Mouse (Mus musculus) CH12.LX (cell line): Measurements from ENCODE around the gene Ulk4. TPM values are rescaled to one million over a fixed set of nuclear protein-coding genes. Genes with fewer than 3 reads are reported as not detected.

Experiments used
- DNase-seq: peaks from one replicate; pipeline ENCODE4 v3.0.0-alpha.2; 2013; ENCODE audit errors: extremely low read depth
- H3K27ac ChIP-seq: 2 replicates; pipeline ENCODE4 v1.5.1; 2012; ENCODE audit warnings: low read depth, mild to moderate bottlenecking, control low read depth, moderate library complexity; ENCODE audit not compliant: insufficient read depth
- H3K27me3 ChIP-seq: replicated peaks from 2 replicates; pipeline ENCODE3; 2012; ENCODE audit warnings: inconsistent platforms
- H3K36me3 ChIP-seq, 2 experiments: replicated peaks in 1 of 2; 2 replicates each; pipeline versions ENCODE3 to v1.6.1; 2012; ENCODE audit warnings: inconsistent platforms in 1 of 2, low read length in 1 of 2, mild to moderate bottlenecking in 1 of 2, mixed read lengths in 1 of 2, moderate library complexity in 1 of 2; ENCODE audit not compliant: control insufficient read depth in 1 of 2, insufficient read depth in 1 of 2
- H3K4me1 ChIP-seq, 2 experiments: 2 replicates each; pipeline ENCODE4 v1.6.1; 2012; ENCODE audit warnings: inconsistent platforms in 1 of 2, moderate library complexity in 1 of 2; ENCODE audit not compliant: insufficient read depth in 2 of 2, control insufficient read depth in 1 of 2
- H3K4me2 ChIP-seq: 2 replicates; pipeline ENCODE4 v1.6.1; 2012; ENCODE audit warnings: low read depth, mild to moderate bottlenecking, control low read depth; ENCODE audit not compliant: poor library complexity, insufficient read depth, severe bottlenecking
- H3K4me3 ChIP-seq, 3 experiments: fragments of 150-350 bp in 1 of 3; sonication (generic) in 1 of 3; replicated peaks in 1 of 3; 2 replicates each; pipeline versions ENCODE3 to v1.5.1; 2011 to 2012; ENCODE audit warnings: low read depth in 2 of 3, low read length in 2 of 3, mild to moderate bottlenecking in 2 of 3, moderate library complexity in 2 of 3, control low read depth in 1 of 3, improper control_type of control experiment in 1 of 3, inconsistent platforms in 1 of 3, mixed read lengths in 1 of 3; ENCODE audit not compliant: poor library complexity in 1 of 3
- H3K79me2 ChIP-seq: replicated peaks from 2 replicates; pipeline ENCODE4 v1.6.1; 2012; ENCODE audit warnings: mild to moderate bottlenecking, moderate library complexity; ENCODE audit not compliant: control insufficient read depth, poor library complexity, insufficient read depth, severe bottlenecking; ENCODE audit errors: extremely low read depth
- H3K9ac ChIP-seq: 2 replicates; pipeline ENCODE4 v1.6.1; 2012; ENCODE audit warnings: low read depth, mild to moderate bottlenecking, control low read depth, moderate library complexity; ENCODE audit not compliant: insufficient read depth
- H3K9me3 ChIP-seq: replicated peaks from 2 replicates; pipeline ENCODE3; 2012; ENCODE audit warnings: low read length, inconsistent platforms, mixed read lengths
- CHD1 ChIP-seq: IDR thresholded peaks from 2 replicates; pipeline ENCODE4 v1.6.1; 2012; ENCODE audit warnings: low read depth, low read length, improper control_type of control experiment, inconsistent platforms
- CHD2 ChIP-seq: IDR thresholded peaks from 2 replicates; pipeline ENCODE4 v1.6.1; 2011; ENCODE audit warnings: low read length, improper control_type of control experiment
- CTCF ChIP-seq, 2 experiments: IDR thresholded peaks in 1 of 2; conservative IDR thresholded peaks in 1 of 2; 2 replicates each; pipeline ENCODE4 v1.5.1; 2011 to 2012; ENCODE audit warnings: low read depth in 2 of 2, low read length in 2 of 2, improper control_type of control experiment in 1 of 2, inconsistent platforms in 1 of 2, mild to moderate bottlenecking in 1 of 2, moderate library complexity in 1 of 2
- ELF1 ChIP-seq: IDR thresholded peaks from 2 replicates; pipeline ENCODE4 v1.6.1; 2014; ENCODE audit warnings: low read depth, mild to moderate bottlenecking, inconsistent platforms, low read length, improper control_type of control experiment
- EP300 ChIP-seq: IDR thresholded peaks from 2 replicates; pipeline ENCODE4 v1.6.1; 2011; ENCODE audit warnings: low read length, improper control_type of control experiment
- ETS1 ChIP-seq: conservative IDR thresholded peaks from 2 replicates; pipeline ENCODE4 v1.6.1; 2012; ENCODE audit warnings: low read depth, mild to moderate bottlenecking, inconsistent platforms, low read length, improper control_type of control experiment, moderate library complexity
- GABPA ChIP-seq: IDR thresholded peaks from 2 replicates; pipeline ENCODE4 v1.6.1; 2012; ENCODE audit warnings: low read depth, low read length, improper control_type of control experiment, inconsistent platforms; ENCODE audit not compliant: insufficient replicate concordance
- HCFC1 ChIP-seq: IDR thresholded peaks from 2 replicates; pipeline ENCODE4 v1.6.1; 2012; ENCODE audit warnings: low read depth, mild to moderate bottlenecking, inconsistent platforms, low read length, improper control_type of control experiment
- MAFK ChIP-seq: IDR thresholded peaks from 2 replicates; pipeline ENCODE4 v1.6.1; 2011; ENCODE audit warnings: low read length, improper control_type of control experiment; ENCODE audit not compliant: insufficient replicate concordance
- MAX ChIP-seq: IDR thresholded peaks from 2 replicates; pipeline ENCODE4 v1.6.1; 2011; ENCODE audit warnings: low read length, improper control_type of control experiment
- MAZ ChIP-seq: IDR thresholded peaks from 2 replicates; pipeline ENCODE4 v1.6.1; 2012; ENCODE audit warnings: low read depth, mild to moderate bottlenecking, inconsistent platforms, low read length, improper control_type of control experiment, moderate library complexity
- MYC ChIP-seq: IDR thresholded peaks from 2 replicates; pipeline ENCODE4 v1.6.1; 2011; ENCODE audit warnings: low read depth, mild to moderate bottlenecking, improper control_type of control experiment, low read length
- NELFE ChIP-seq: IDR thresholded peaks from 2 replicates; pipeline ENCODE4 v1.6.1; 2011; ENCODE audit warnings: low read depth, low read length, improper control_type of control experiment
- PAX5 ChIP-seq: IDR thresholded peaks from 2 replicates; pipeline ENCODE4 v1.6.1; 2012; ENCODE audit warnings: low read length, inconsistent platforms, mixed read lengths
- POLR2A ChIP-seq: IDR thresholded peaks from 2 replicates; pipeline ENCODE4 v1.6.1; 2011; ENCODE audit warnings: low read depth, mild to moderate bottlenecking, improper control_type of control experiment, low read length
- RAD21 ChIP-seq: IDR thresholded peaks from 2 replicates; pipeline ENCODE4 v1.6.1; 2011; ENCODE audit warnings: low read depth, mild to moderate bottlenecking, low read length, improper control_type of control experiment, moderate library complexity
- SMC3 ChIP-seq: IDR thresholded peaks from 2 replicates; pipeline ENCODE4 v1.6.1; 2011; ENCODE audit warnings: low read depth, low read length, improper control_type of control experiment
- TBP ChIP-seq: conservative IDR thresholded peaks from 2 replicates; pipeline ENCODE4 v1.6.1; 2011; ENCODE audit warnings: low read depth, low read length, improper control_type of control experiment
- TCF12 ChIP-seq: IDR thresholded peaks from 2 replicates; pipeline ENCODE4 v1.6.1; 2014; ENCODE audit warnings: low read depth, mild to moderate bottlenecking, inconsistent platforms, low read length, improper control_type of control experiment
- USF1 ChIP-seq: IDR thresholded peaks from 2 replicates; pipeline ENCODE4 v1.6.1; 2014; ENCODE audit warnings: low read depth, mild to moderate bottlenecking, inconsistent platforms, low read length, improper control_type of control experiment
- USF2 ChIP-seq: conservative IDR thresholded peaks from 2 replicates; pipeline ENCODE4 v1.6.1; 2011; ENCODE audit warnings: low read depth, low read length, improper control_type of control experiment
- ZC3H11A ChIP-seq: IDR thresholded peaks from 2 replicates; pipeline ENCODE4 v1.6.1; 2012; ENCODE audit warnings: low read depth, mild to moderate bottlenecking, inconsistent platforms, low read length, improper control_type of control experiment
- ZKSCAN1 ChIP-seq: IDR thresholded peaks from 2 replicates; pipeline ENCODE4 v1.6.1; 2012; ENCODE audit warnings: low read depth, inconsistent platforms, low read length, improper control_type of control experiment, borderline replicate concordance
- ZMIZ1 ChIP-seq: IDR thresholded peaks from 2 replicates; pipeline ENCODE4 v1.6.1; 2012; ENCODE audit warnings: low read depth, mild to moderate bottlenecking, inconsistent platforms, low read length, improper control_type of control experiment
- ZNF384 ChIP-seq: IDR thresholded peaks from 2 replicates; pipeline ENCODE4 v1.6.1; 2012; ENCODE audit warnings: low read depth, low read length, improper control_type of control experiment, inconsistent platforms
- dilution Hi-C: fragments of 300-500 bp; cut with MboI; formaldehyde crosslinking; loops from 2 replicates; pipeline ENCODE4 v1.14.3; 2020; ENCODE audit warnings: low sequenced_read_pairs; ENCODE audit not compliant: extremely low pct_unique_long_range_greater_than_20kb, extremely low pct_ligation_motif_present
- in situ Hi-C: fragments of 300-500 bp; cut with MboI; formaldehyde crosslinking; loops from 3 replicates; pipeline ENCODE4 v1.14.3; 2019; ENCODE audit warnings: low sequenced_read_pairs, low pct_ligation_motif_present, low pct_unique_long_range_greater_than_20kb, mixed read lengths
- polyA plus RNA-seq: library from polyadenylated mRNA; unstranded; fragments of >175 nt; gene quantifications from 2 replicates; pipeline ENCODE4 v1.2.1, GENCODE M21; 2012; ENCODE audit warnings: low read depth; ENCODE audit not compliant: insufficient read length
- total RNA-seq, 2 experiments: library from RNA; depleted of rRNA; stranded (reverse); fragments of 300-350 nt in 1 of 2; fragments of >200 nt in 1 of 2; gene quantifications; 2 replicates each; pipeline ENCODE4 v1.2.3; 2012 to 2014

Gene Ulk4
- total and polyA plus RNA-seq, 3 experiments = 1.6 to 25.8 (median 18.5) TPM

- dilution Hi-C loops = no loop called here
- Histone ChIP-seq H3K9me3 (no peaks in the 10 kb centered on the region), H3K36me3 (peaks cover 14 to 71% of the 10 kb centered on the region in 2 experiments), H3K27ac (no peak overlapping the region), H3K27me3 (no peaks in the 10 kb centered on the region), H3K9ac (no peak overlapping the region), H3K4me1 (peaks cover 0 to 10% of the 10 kb centered on the region in 2 experiments; a peak in 1 of 4 replicates), H3K79me2 (no peaks in the 10 kb centered on the region), H3K4me2 (no peak overlapping the region), H3K4me3 (no peak overlapping the region)
- no peak for TF ChIP-seq GABPA
- no peak; the same call in 1 of the 2 replicates for TF ChIP-seq CHD2
- TF ChIP-seq EP300 = no peak
- no peak for TF ChIP-seq USF1
- no peak for TF ChIP-seq USF2
- TF ChIP-seq HCFC1 = no peak
- no peak; the same call in 1 of the 2 replicates for TF ChIP-seq NELFE
- no peak for TF ChIP-seq MYC
- no peak for TF ChIP-seq PAX5
- TF ChIP-seq ZKSCAN1 = no peak
- TF ChIP-seq CHD1 = no peak
- peak; percentile 38; the same call in 1 of the 2 replicates for TF ChIP-seq ELF1
- no peak for TF ChIP-seq TBP
- no peak for TF ChIP-seq MAX
- no peak for TF ChIP-seq TCF12
- TF ChIP-seq SMC3 = peak; percentile 96
- peak; percentile 97 for TF ChIP-seq ZNF384
- no peak for TF ChIP-seq ETS1
- no peak for TF ChIP-seq ZMIZ1
- peak; percentile 34 to 97; a peak in 3 of 4 replicates for TF ChIP-seq CTCF (conservative IDR thresholded peaks at IDR 0.05 in 1 of 2, IDR thresholded peaks at IDR 0.05 in 1 of 2; ENCODE audit: low read depth in 2 of 2, low read length in 2 of 2)
- TF ChIP-seq MAFK = no peak
- TF ChIP-seq ZC3H11A = peak; percentile 87
- TF ChIP-seq MAZ = no peak
- TF ChIP-seq POLR2A = no peak
- peak; percentile 98 for TF ChIP-seq RAD21
- in situ Hi-C loops = loop anchor here (10.0 kb wide), 2 partner anchors 227 to 367 kb away; no protein-coding TSS in a partner anchor
- DNase-seq = peak; percentile 87
These were observed 28.8 kb downstream of the Ulk4 start for GRCm38 (mm10) chr9:121247956-121248775.
